Mouse (Mus musculus) CH12.LX (cell line): ENCODE results near the gene Plekhg6. TPM values are rescaled to one million over a fixed set of nuclear protein-coding genes. Genes with fewer than 3 reads are reported as not detected.

ENCODE experiments used
- DNase-seq: peaks from one replicate; pipeline ENCODE4 v3.0.0-alpha.2; 2013; ENCODE audit errors: extremely low read depth
- H3K27ac ChIP-seq: 2 replicates; pipeline ENCODE4 v1.5.1; 2012; ENCODE audit warnings: low read depth, mild to moderate bottlenecking, control low read depth, moderate library complexity; ENCODE audit not compliant: insufficient read depth
- H3K27me3 ChIP-seq: replicated peaks from 2 replicates; pipeline ENCODE3; 2012; ENCODE audit warnings: inconsistent platforms
- H3K36me3 ChIP-seq, 2 experiments: replicated peaks in 1 of 2; 2 replicates each; pipeline versions ENCODE3 to v1.6.1; 2012; ENCODE audit warnings: inconsistent platforms in 1 of 2, low read length in 1 of 2, mild to moderate bottlenecking in 1 of 2, mixed read lengths in 1 of 2, moderate library complexity in 1 of 2; ENCODE audit not compliant: control insufficient read depth in 1 of 2, insufficient read depth in 1 of 2
- H3K4me1 ChIP-seq, 2 experiments: 2 replicates each; pipeline ENCODE4 v1.6.1; 2012; ENCODE audit warnings: inconsistent platforms in 1 of 2, moderate library complexity in 1 of 2; ENCODE audit not compliant: insufficient read depth in 2 of 2, control insufficient read depth in 1 of 2
- H3K4me2 ChIP-seq: 2 replicates; pipeline ENCODE4 v1.6.1; 2012; ENCODE audit warnings: low read depth, mild to moderate bottlenecking, control low read depth; ENCODE audit not compliant: poor library complexity, insufficient read depth, severe bottlenecking
- H3K4me3 ChIP-seq, 3 experiments: fragments of 150-350 bp in 1 of 3; sonication (generic) in 1 of 3; replicated peaks in 1 of 3; 2 replicates each; pipeline versions ENCODE3 to v1.5.1; 2011 to 2012; ENCODE audit warnings: low read depth in 2 of 3, low read length in 2 of 3, mild to moderate bottlenecking in 2 of 3, moderate library complexity in 2 of 3, control low read depth in 1 of 3, improper control_type of control experiment in 1 of 3, inconsistent platforms in 1 of 3, mixed read lengths in 1 of 3; ENCODE audit not compliant: poor library complexity in 1 of 3
- H3K79me2 ChIP-seq: replicated peaks from 2 replicates; pipeline ENCODE4 v1.6.1; 2012; ENCODE audit warnings: mild to moderate bottlenecking, moderate library complexity; ENCODE audit not compliant: control insufficient read depth, poor library complexity, insufficient read depth, severe bottlenecking; ENCODE audit errors: extremely low read depth
- H3K9ac ChIP-seq: 2 replicates; pipeline ENCODE4 v1.6.1; 2012; ENCODE audit warnings: low read depth, mild to moderate bottlenecking, control low read depth, moderate library complexity; ENCODE audit not compliant: insufficient read depth
- H3K9me3 ChIP-seq: replicated peaks from 2 replicates; pipeline ENCODE3; 2012; ENCODE audit warnings: low read length, inconsistent platforms, mixed read lengths
- BHLHE40 ChIP-seq: IDR thresholded peaks from 2 replicates; pipeline ENCODE4 v1.6.1; 2011; ENCODE audit warnings: mild to moderate bottlenecking, low read depth, low read length, improper control_type of control experiment
- CHD2 ChIP-seq: IDR thresholded peaks from 2 replicates; pipeline ENCODE4 v1.6.1; 2011; ENCODE audit warnings: low read length, improper control_type of control experiment
- HCFC1 ChIP-seq: IDR thresholded peaks from 2 replicates; pipeline ENCODE4 v1.6.1; 2012; ENCODE audit warnings: low read depth, mild to moderate bottlenecking, inconsistent platforms, low read length, improper control_type of control experiment
- IRF4 ChIP-seq: IDR thresholded peaks from 2 replicates; pipeline ENCODE4 v1.6.1; 2014; ENCODE audit warnings: low read depth, mild to moderate bottlenecking, inconsistent platforms, low read length, improper control_type of control experiment
- MAFK ChIP-seq: IDR thresholded peaks from 2 replicates; pipeline ENCODE4 v1.6.1; 2011; ENCODE audit warnings: low read length, improper control_type of control experiment; ENCODE audit not compliant: insufficient replicate concordance
- MAX ChIP-seq: IDR thresholded peaks from 2 replicates; pipeline ENCODE4 v1.6.1; 2011; ENCODE audit warnings: low read length, improper control_type of control experiment
- MYC ChIP-seq: IDR thresholded peaks from 2 replicates; pipeline ENCODE4 v1.6.1; 2011; ENCODE audit warnings: low read depth, mild to moderate bottlenecking, improper control_type of control experiment, low read length
- NELFE ChIP-seq: IDR thresholded peaks from 2 replicates; pipeline ENCODE4 v1.6.1; 2011; ENCODE audit warnings: low read depth, low read length, improper control_type of control experiment
- NRF1 ChIP-seq: IDR thresholded peaks from 2 replicates; pipeline ENCODE4 v1.6.1; 2014; ENCODE audit warnings: low read depth, mild to moderate bottlenecking, inconsistent platforms, low read length, improper control_type of control experiment, moderate library complexity
- POLR2A ChIP-seq: IDR thresholded peaks from 2 replicates; pipeline ENCODE4 v1.6.1; 2011; ENCODE audit warnings: low read depth, mild to moderate bottlenecking, improper control_type of control experiment, low read length
- POLR2AphosphoS2 ChIP-seq: IDR thresholded peaks from 2 replicates; pipeline ENCODE4 v1.6.1; 2011; ENCODE audit warnings: low read depth, low read length, improper control_type of control experiment
- RAD21 ChIP-seq: IDR thresholded peaks from 2 replicates; pipeline ENCODE4 v1.6.1; 2011; ENCODE audit warnings: low read depth, mild to moderate bottlenecking, low read length, improper control_type of control experiment, moderate library complexity
- RCOR1 ChIP-seq: conservative IDR thresholded peaks from 2 replicates; pipeline ENCODE4 v1.6.1; 2012; ENCODE audit warnings: low read depth, mild to moderate bottlenecking, inconsistent platforms, low read length, improper control_type of control experiment
- SMC3 ChIP-seq: IDR thresholded peaks from 2 replicates; pipeline ENCODE4 v1.6.1; 2011; ENCODE audit warnings: low read depth, low read length, improper control_type of control experiment
- UBTF ChIP-seq: IDR thresholded peaks from 2 replicates; pipeline ENCODE4 v1.6.1; 2012; ENCODE audit warnings: low read depth, mild to moderate bottlenecking, inconsistent platforms, low read length, improper control_type of control experiment, moderate library complexity
- USF2 ChIP-seq: conservative IDR thresholded peaks from 2 replicates; pipeline ENCODE4 v1.6.1; 2011; ENCODE audit warnings: low read depth, low read length, improper control_type of control experiment
- ZNF384 ChIP-seq: IDR thresholded peaks from 2 replicates; pipeline ENCODE4 v1.6.1; 2012; ENCODE audit warnings: low read depth, low read length, improper control_type of control experiment, inconsistent platforms
- dilution Hi-C: fragments of 300-500 bp; cut with MboI; formaldehyde crosslinking; loops from 2 replicates; pipeline ENCODE4 v1.14.3; 2020; ENCODE audit warnings: low sequenced_read_pairs; ENCODE audit not compliant: extremely low pct_unique_long_range_greater_than_20kb, extremely low pct_ligation_motif_present
- in situ Hi-C: fragments of 300-500 bp; cut with MboI; formaldehyde crosslinking; loops from 3 replicates; pipeline ENCODE4 v1.14.3; 2019; ENCODE audit warnings: low sequenced_read_pairs, low pct_ligation_motif_present, low pct_unique_long_range_greater_than_20kb, mixed read lengths
- polyA plus RNA-seq: library from polyadenylated mRNA; unstranded; fragments of >175 nt; gene quantifications from 2 replicates; pipeline ENCODE4 v1.2.1, GENCODE M21; 2012; ENCODE audit warnings: low read depth; ENCODE audit not compliant: insufficient read length
- total RNA-seq, 2 experiments: library from RNA; depleted of rRNA; stranded (reverse); fragments of 300-350 nt in 1 of 2; fragments of >200 nt in 1 of 2; gene quantifications; 2 replicates each; pipeline ENCODE4 v1.2.3; 2012 to 2014

Plekhg6 gene
- total and polyA plus RNA-seq, 3 experiments, result not detected

DNA sequence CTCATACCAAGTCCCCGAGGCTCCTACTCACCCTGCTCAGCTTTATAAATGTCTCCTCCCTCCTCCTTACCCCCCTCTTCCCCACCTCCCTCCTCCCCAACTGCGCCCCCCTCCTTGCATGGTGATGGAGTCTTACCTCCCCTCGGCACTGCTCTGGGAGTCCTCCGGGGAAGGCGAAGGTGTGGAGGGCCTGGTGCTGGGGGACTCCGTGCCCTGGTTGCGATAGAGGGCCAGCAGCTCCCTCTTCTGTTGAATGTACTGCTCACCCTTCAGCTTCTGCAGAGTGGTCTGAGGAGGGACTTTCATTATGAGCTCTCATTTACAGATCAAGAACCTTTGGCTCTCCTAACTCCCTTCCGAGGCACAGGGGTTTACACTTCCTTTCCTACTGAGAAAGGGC is 16.1 kb downstream of the Plekhg6 start:
- DNase-seq, result no peak
- Histone ChIP-seq H3K9me3 (peaks cover 11% of the 10 kb centered on the region), H3K4me1 (peaks cover 11 to 16% of the 10 kb centered on the region in 2 experiments), H3K27ac (no peak overlapping the region), H3K4me3 (no peak overlapping the region), H3K79me2 (no peaks in the 10 kb centered on the region), H3K36me3 (no peaks in the 10 kb centered on the region), H3K4me2 (no peak overlapping the region), H3K27me3 (peaks cover 90% of the 10 kb centered on the region), H3K9ac (no peak overlapping the region)
- dilution Hi-C loops, result no loop called here
- in situ Hi-C loops, result no loop called here
- TF ChIP-seq NELFE (no peak), MAX (no peak), RCOR1 (no peak), ZNF384 (no peak), POLR2AphosphoS2 (no peak), BHLHE40 (no peak), RAD21 (no peak), SMC3 (no peak), MYC (no peak), CHD2 (no peak), IRF4 (no peak), UBTF (no peak), HCFC1 (no peak), USF2 (no peak)

DNA sequence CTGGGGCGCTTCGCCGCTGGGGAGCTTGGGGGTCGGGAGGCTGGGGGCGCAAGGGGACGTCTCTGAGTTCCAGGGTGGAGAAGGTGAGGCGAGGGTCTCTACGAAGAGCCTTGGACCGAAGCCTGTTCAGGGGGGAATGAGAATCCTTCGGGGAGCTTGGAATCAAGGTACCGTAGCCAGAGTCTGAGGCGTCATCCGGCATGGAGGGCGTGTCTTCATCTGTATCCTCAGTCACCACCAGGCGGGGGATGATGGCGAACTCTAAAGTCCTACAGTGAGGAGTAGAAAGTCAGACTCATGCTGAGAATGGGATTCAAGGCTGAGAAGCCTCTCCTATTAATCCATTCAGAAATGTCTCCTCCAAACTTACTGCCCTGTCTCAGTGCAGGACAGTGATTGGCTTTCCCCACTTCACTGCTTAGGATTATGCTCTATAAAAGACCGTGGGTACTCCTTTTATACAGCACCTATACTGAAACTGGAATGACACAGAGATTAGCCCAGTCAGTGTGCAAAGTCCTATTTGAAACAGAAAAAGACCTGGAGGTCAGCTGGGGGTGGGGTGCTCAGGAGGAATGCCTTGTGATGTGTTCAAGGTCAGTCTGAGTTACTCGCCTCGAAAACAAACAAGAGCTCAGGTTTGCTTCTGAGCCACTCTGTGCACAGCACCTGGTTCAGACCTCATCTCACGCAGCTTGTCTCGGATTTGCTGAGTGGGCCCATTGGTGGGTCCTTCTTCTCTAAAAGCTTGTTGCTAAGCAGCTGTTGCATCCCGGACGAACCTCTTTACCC is 16.9 kb downstream of the Plekhg6 start:
- Histone ChIP-seq H3K4me3 (no peak overlapping the region), H3K27ac (no peak overlapping the region), H3K4me1 (peaks cover 11 to 16% of the 10 kb centered on the region in 2 experiments), H3K79me2 (no peaks in the 10 kb centered on the region), H3K27me3 (peaks cover 90% of the 10 kb centered on the region)
- in situ Hi-C loops, result no loop called here
- no peak for DNase-seq
- dilution Hi-C loops, result no loop called here
- TF ChIP-seq POLR2A, result no peak
- TF ChIP-seq UBTF, result no peak
- no peak for TF ChIP-seq NRF1
- no peak for TF ChIP-seq MAFK
- TF ChIP-seq RCOR1, result no peak
- TF ChIP-seq, all 38 proteins: peak for 0
- H3K4me2 ChIP-seq, result no peak overlapping the region
- H3K36me3 ChIP-seq, result no peaks in the 10 kb centered on the region
- H3K9ac ChIP-seq, result no peak overlapping the region
- H3K9me3 ChIP-seq, result peaks cover 11% of the 10 kb centered on the region
